11 mouse cellular contexts compared by ENCODE assay signal in genomic region chr19:55526717-55527235, GRCm38 (mm10).
"Had no signal": no experiment of that assay in that cellular context is flagged by ENCODE, and none has a peak within 500 bp of the region (broad histone marks: within the 10 kb centered on the region; RNA-seq: fewer than 3 reads in every experiment).

No protein-coding gene starts in this region.

- H3K9ac ChIP-seq: intestine, embryonic 15.5 days; liver, embryonic 13.5 days; liver, postnatal 0 days; lung, embryonic 15.5 days; midbrain, embryonic 12.5 days had no signal

- H3K9me3 ChIP-seq: intestine, embryonic 15.5 days; liver, embryonic 13.5 days; lung, embryonic 15.5 days; midbrain, embryonic 12.5 days had no signal

- DNase-seq: kidney, adult 18-20 months; kidney, postnatal 10 days; left cerebral cortex, postnatal 4 days; liver, embryonic 13.5 days; liver, postnatal 0 days; right cerebral cortex, adult 18-20 months; right cerebral cortex, postnatal 25 days; thymus, postnatal 4 days had no signal

- H3K4me3 ChIP-seq: intestine, embryonic 15.5 days; liver, embryonic 13.5 days; lung, embryonic 15.5 days; midbrain, embryonic 12.5 days had no signal

- H3K27ac ChIP-seq: intestine, embryonic 15.5 days; liver, embryonic 13.5 days; lung, embryonic 15.5 days; midbrain, embryonic 12.5 days had no signal

- H3K4me1 ChIP-seq: intestine, embryonic 15.5 days; liver, embryonic 13.5 days; lung, embryonic 15.5 days; midbrain, embryonic 12.5 days had no signal

- ATAC-seq: intestine, embryonic 15.5 days; liver, postnatal 0 days had no signal

- H3K27me3 ChIP-seq: intestine, embryonic 15.5 days; liver, embryonic 13.5 days; lung, embryonic 15.5 days; midbrain, embryonic 12.5 days had no signal

- H3K4me2 ChIP-seq: intestine, embryonic 15.5 days; liver, embryonic 13.5 days; lung, embryonic 15.5 days; midbrain, embryonic 12.5 days had no signal

- H3K36me3 ChIP-seq: intestine, embryonic 15.5 days; liver, embryonic 13.5 days; lung, embryonic 15.5 days; midbrain, embryonic 12.5 days had no signal
